Mouse (Mus musculus): ENCODE measurements around the gene Rpl36. TPM values are rescaled to one million over a fixed set of nuclear protein-coding genes. Genes with fewer than 3 reads are reported as not detected.

Rpl36 gene
- polyA plus RNA-seq, 1 experiment from 2014 or later: 1,764 TPM

DNA sequence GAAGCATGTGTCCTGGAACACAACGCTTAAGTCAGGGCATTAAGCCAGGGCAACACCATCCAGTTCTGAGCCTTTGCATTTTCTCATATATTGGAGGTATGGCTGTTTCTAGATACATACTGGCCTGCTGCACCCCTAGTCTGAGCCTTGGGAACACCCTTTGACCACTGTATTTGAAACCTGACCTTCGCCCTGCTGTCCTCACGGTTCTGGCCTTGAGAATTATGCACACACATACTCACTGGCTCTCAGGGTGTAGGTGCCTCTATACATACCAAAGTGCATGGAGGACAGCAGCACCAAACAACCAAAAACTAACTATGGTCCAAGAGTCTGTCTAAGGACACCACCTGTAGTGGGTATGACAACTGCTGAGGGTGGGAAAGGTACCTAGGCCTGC is 40.3 kb upstream of the Rpl36 start:
- H3K4me3 ChIP-seq (ENCODE audit: low read depth, low read length): no peak overlapping the region
- WGBS: 90% methylated on average over 3 of the region's 3 CpGs
- H3K9ac ChIP-seq (replicated peaks; ENCODE audit: low read depth): no peak overlapping the region
- H3K9me3 ChIP-seq (ENCODE audit: low read length): no peaks in the 10 kb centered on the region
- peaks cover 55% of the 10 kb centered on the region for H3K36me3 ChIP-seq (ENCODE audit: insufficient read depth, low read length)
- H3K4me2 ChIP-seq (replicated peaks; ENCODE audit: low read depth, low read length): no peak overlapping the region
- DNase-seq (ENCODE audit: low spot score) (no peak), ATAC-seq (no peak)
- no peaks in the 10 kb centered on the region for H3K4me1 ChIP-seq (ENCODE audit: insufficient read depth, low read depth, low read length)
- TF ChIP-seq EP300 (IDR thresholded peaks at IDR 0.05): no peak
- TF ChIP-seq CTCF (IDR thresholded peaks at IDR 0.05): no peak
- H3K27me3 ChIP-seq (replicated peaks; ENCODE audit: insufficient read depth, low read length): no peaks in the 10 kb centered on the region
- no peak overlapping the region for H3K27ac ChIP-seq (ENCODE audit: low read length)

DNA sequence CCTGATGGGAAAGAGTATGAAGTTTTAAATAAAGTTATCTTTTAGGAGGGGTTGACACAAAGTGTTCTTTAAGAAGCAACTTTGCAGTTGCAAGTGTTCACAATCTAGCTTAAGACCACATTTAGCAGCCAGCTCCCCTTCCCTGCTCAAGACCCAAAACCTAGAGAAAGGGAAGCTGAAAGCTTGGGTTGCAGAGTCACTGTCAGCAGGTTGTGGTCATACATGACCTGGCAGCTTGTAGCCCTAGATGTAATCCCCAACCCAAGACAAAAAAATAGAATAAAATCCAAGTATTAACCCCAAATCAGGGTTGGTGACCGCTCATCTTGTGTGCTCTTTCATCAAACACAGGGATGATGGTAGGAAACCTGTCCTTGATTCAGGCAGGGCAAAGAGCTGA is 30.1 kb upstream of the Rpl36 start:
- Histone ChIP-seq H3K9me3 (ENCODE audit: low read length) (no peaks in the 10 kb centered on the region), H3K27ac (ENCODE audit: low read length) (0 out of 2 replicates have a peak overlapping the region, but pooled peaks have one; percentile 98), H3K27me3 (replicated peaks; ENCODE audit: insufficient read depth, low read length) (no peaks in the 10 kb centered on the region), H3K4me1 (ENCODE audit: insufficient read depth, low read depth, low read length) (peaks cover 26% of the 10 kb centered on the region; the same call in 1 of the 2 replicates), H3K9ac (replicated peaks; ENCODE audit: low read depth) (0 out of 2 replicates have a peak overlapping the region, but pooled peaks have one; percentile 12), H3K36me3 (ENCODE audit: insufficient read depth, low read length) (peaks cover 7% of the 10 kb centered on the region), H3K4me3 (ENCODE audit: low read depth, low read length) (peak overlapping the region; percentile 86), H3K4me2 (replicated peaks; ENCODE audit: low read depth, low read length) (peak overlapping the region; percentile 70)
- WGBS: 77% methylated on average over 1 of the region's 1 CpGs
- no peak for TF ChIP-seq EP300 (IDR thresholded peaks at IDR 0.05)
- TF ChIP-seq CTCF (IDR thresholded peaks at IDR 0.05): no peak
- ATAC-seq (no peak), DNase-seq (ENCODE audit: low spot score) (no peak)

DNA sequence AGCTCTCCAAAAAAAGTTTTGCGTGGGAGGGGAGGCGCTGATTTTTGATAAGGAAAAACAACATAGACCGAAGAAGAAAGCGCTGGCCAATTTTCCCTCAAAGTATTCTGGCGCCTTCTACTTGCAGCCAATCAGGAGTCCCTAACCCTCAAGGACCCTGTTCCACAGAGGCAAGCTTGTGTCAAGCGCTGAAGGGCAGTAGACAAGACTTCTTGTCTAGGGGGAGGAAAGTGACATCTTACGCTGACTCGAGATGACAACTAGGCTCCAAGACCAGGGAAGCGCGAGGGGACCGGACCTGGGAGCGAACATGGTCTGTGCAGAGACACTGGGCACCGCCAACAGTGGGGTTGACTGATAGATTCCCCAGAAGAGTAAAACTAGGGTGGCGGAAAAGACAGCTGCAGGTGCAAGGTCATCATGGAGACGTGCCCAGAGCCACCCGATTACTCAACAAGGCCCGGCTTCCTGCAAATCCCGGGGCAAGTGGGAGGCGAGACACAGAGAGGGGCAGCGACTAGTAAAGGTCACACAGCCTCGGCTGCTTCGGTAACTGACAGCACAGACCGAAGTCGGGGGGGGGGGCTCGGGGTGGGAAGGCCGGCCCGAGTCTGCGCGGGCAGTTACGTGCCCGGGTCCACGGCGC is 29.5 kb upstream of the Rpl36 start:
- peak; percentile 75 for DNase-seq (ENCODE audit: low spot score)

DNA sequence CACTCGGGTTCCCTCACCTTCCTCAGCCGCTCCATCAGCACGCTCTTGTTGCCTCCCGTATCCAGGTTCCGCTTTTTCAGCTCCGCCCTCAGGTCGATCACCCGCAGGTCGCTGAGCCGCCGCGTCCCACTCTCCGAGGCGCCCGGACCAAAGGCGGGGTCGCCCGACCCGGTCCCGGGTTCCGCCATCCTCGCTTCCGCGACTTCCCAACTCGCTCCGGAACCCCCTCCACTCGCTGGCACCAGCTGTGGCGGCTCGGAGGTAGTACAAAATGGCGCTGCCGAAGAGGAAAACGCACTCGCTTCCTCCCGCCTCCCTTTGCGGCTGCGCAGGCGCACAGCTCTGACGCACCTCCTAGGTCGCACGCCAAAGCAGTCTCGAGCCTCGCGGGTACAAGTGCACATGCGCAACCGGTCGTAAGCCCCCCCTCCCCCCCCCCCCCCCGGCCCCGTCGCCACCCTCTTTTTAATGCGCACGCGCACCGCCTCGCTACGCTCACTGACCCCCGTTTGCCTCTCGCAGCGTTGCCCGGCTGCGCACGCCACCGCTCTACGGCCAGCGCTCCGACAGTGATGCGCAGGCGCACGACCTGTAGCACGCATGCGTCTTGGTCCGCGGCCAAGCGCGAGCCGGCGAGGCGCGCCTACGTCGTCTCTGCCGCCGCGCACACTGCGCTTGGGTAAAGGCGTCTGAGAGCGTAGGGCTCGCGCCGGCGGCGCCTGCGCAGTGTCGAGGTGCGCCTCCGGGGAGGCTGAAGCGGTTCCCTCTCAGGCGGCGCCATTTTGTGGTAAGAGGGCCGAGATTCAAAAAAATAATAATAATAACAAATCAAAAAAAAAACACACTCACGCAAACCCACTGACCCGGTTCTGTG is 28.7 kb upstream of the Rpl36 start, which contains the start of the genes Safb2 and Safb:
Gene Safb2, minus strand, starts transcription at position 329 of the 874 bp plus-strand sequence.
Gene Safb, plus strand, starts transcription at position 569 of the 874 bp plus-strand sequence.
- Histone ChIP-seq H3K4me1 (ENCODE audit: insufficient read depth, low read depth, low read length) (peaks cover 26% of the 10 kb centered on the region; the same call in 1 of the 2 replicates), H3K9ac (replicated peaks; ENCODE audit: low read depth) (peak within 1 kb of the TSS; percentile 91), H3K27me3 (replicated peaks; ENCODE audit: insufficient read depth, low read length) (no peaks in the 10 kb centered on the region), H3K36me3 (ENCODE audit: insufficient read depth, low read length) (peaks cover 9% of the 10 kb centered on the region; the same call in 1 of the 2 replicates), H3K4me3 (ENCODE audit: low read depth, low read length) (peak within 1 kb of the TSS; percentile 96), H3K9me3 (ENCODE audit: low read length) (no peaks in the 10 kb centered on the region), H3K27ac (ENCODE audit: low read length) (peak within 1 kb of the TSS; percentile 98), H3K4me2 (replicated peaks; ENCODE audit: low read depth, low read length) (peak within 1 kb of the TSS; percentile 70)
- ATAC-seq (peak; percentile 94), DNase-seq (ENCODE audit: low spot score) (peak; percentile 99)
- under 1% methylated on average over 74 of the region's 101 CpGs for WGBS
- no peak for TF ChIP-seq EP300 (IDR thresholded peaks at IDR 0.05)
- TF ChIP-seq CTCF (IDR thresholded peaks at IDR 0.05): peak; percentile 34; the same call in 1 of the 2 replicates

More for the DNA sequence above, 29.5 kb upstream of the Rpl36 start:
- H3K27me3 ChIP-seq (replicated peaks; ENCODE audit: insufficient read depth, low read length): no peaks in the 10 kb centered on the region
- WGBS: under 1% methylated on average over 26 of the region's 33 CpGs
- H3K4me3 ChIP-seq (ENCODE audit: low read depth, low read length): peak overlapping the region; percentile 86
- TF ChIP-seq EP300 (IDR thresholded peaks at IDR 0.05) (no peak), CTCF (IDR thresholded peaks at IDR 0.05) (no peak)
- peaks cover 26% of the 10 kb centered on the region; the same call in 1 of the 2 replicates for H3K4me1 ChIP-seq (ENCODE audit: insufficient read depth, low read depth, low read length)
- peak overlapping the region; percentile 70 for H3K4me2 ChIP-seq (replicated peaks; ENCODE audit: low read depth, low read length)
- H3K9ac ChIP-seq (replicated peaks; ENCODE audit: low read depth): peak overlapping the region; percentile 91
- peak; percentile 1; the same call in 1 of the 2 replicates for ATAC-seq
- H3K36me3 ChIP-seq (ENCODE audit: insufficient read depth, low read length): peaks cover 2% of the 10 kb centered on the region; the same call in 1 of the 2 replicates
- H3K9me3 ChIP-seq (ENCODE audit: low read length): no peaks in the 10 kb centered on the region
- H3K27ac ChIP-seq (ENCODE audit: low read length): peak overlapping the region; percentile 98

DNA sequence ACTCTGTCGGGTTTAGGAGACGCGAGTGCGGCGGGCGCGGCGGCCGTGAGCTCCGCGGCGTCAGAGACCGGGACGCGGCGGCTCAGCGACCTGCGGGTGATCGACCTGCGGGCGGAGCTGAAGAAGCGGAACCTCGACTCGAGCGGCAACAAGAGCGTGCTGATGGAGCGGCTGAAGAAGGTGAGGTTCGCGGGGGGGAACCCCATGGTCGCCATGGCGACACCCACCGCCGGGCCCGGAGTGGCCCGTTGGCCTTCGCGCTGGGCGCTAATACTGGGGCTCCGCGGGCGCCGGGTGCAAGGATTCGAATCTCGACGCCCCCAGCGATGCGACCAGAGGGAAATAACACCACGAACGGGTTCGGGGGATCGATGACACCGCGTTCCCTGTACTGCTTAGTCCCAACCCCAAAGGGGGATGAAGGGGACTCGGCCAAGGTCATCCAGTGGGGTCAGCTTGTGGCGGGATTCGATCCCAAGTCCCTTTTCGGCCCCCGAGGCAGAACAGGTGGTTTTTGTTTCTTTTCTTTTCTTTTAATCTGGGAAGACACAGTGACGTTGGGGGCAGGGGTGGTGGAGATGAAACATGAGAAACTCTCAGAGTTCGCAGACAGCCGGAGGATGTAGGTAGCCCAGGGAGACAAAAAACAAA is 27.9 kb upstream of the Rpl36 start:
- Histone ChIP-seq H3K36me3 (ENCODE audit: insufficient read depth, low read length) (peaks cover 15% of the 10 kb centered on the region; the same call in 1 of the 2 replicates), H3K4me1 (ENCODE audit: insufficient read depth, low read depth, low read length) (peaks cover 26% of the 10 kb centered on the region; the same call in 1 of the 2 replicates), H3K4me3 (ENCODE audit: low read depth, low read length) (peak overlapping the region; percentile 96), H3K4me2 (replicated peaks; ENCODE audit: low read depth, low read length) (peak overlapping the region; percentile 62), H3K27me3 (replicated peaks; ENCODE audit: insufficient read depth, low read length) (no peaks in the 10 kb centered on the region), H3K9ac (replicated peaks; ENCODE audit: low read depth) (peak overlapping the region; percentile 88), H3K9me3 (ENCODE audit: low read length) (no peaks in the 10 kb centered on the region), H3K27ac (ENCODE audit: low read length) (peak overlapping the region; percentile 94)
- peak; percentile 68 for DNase-seq (ENCODE audit: low spot score)
- under 1% methylated on average over 55 of the region's 61 CpGs for WGBS
- ATAC-seq: no peak; the same call in 1 of the 2 replicates
- TF ChIP-seq EP300 (IDR thresholded peaks at IDR 0.05) (no peak), CTCF (IDR thresholded peaks at IDR 0.05) (no peak)

All from lung, postnatal 0 days (tissue).